Mouse (Mus musculus) embryo, embryonic 11.5 days (tissue): Measurements from ENCODE around the gene Cd83.

Experiments
- DNase-seq: peaks from one replicate; pipeline ENCODE4 v3.0.0-alpha.2; 2012; ENCODE audit warnings: low read depth, low spot score

Cd83 gene

GRCm38 (mm10) chr13:43784725-43785711 lies at the start of gene Cd83:
TSS of gene Cd83 (plus strand) at chr13:43784775.
- DNase-seq: no peak

GRCm38 (mm10) chr13:43739598-43740275 lies 44.8 kb upstream of the Cd83 start:
- DNase-seq: peak; percentile 80

- DNase-seq: no peak
Measured at GRCm38 (mm10) chr13:43740276-43740608, 44.3 kb upstream of the Cd83 start.

- DNase-seq: no peak
Measured at GRCm38 (mm10) chr13:43742677-43743076, 41.9 kb upstream of the Cd83 start.

- DNase-seq: no peak
Measured at GRCm38 (mm10) chr13:43744259-43744658, 40.3 kb upstream of the Cd83 start.

- DNase-seq: no peak
Measured at GRCm38 (mm10) chr13:43750301-43750700, 34.3 kb upstream of the Cd83 start.

- no peak for DNase-seq
Measured at GRCm38 (mm10) chr13:43750966-43751365, 33.6 kb upstream of the Cd83 start.

GRCm38 (mm10) chr13:43752407-43752806 lies 32.2 kb upstream of the Cd83 start:
- no peak for DNase-seq

GRCm38 (mm10) chr13:43753652-43754051 lies 30.9 kb upstream of the Cd83 start:
- no peak for DNase-seq

- no peak for DNase-seq
Measured at GRCm38 (mm10) chr13:43754455-43755128, 30.0 kb upstream of the Cd83 start.

GRCm38 (mm10) chr13:43755573-43755972 lies 29.0 kb upstream of the Cd83 start:
- no peak for DNase-seq

- no peak for DNase-seq
Measured at GRCm38 (mm10) chr13:43761156-43761855, 23.3 kb upstream of the Cd83 start.

- no peak for DNase-seq
Measured at GRCm38 (mm10) chr13:43762901-43763300, 21.7 kb upstream of the Cd83 start.

GRCm38 (mm10) chr13:43763301-43763994 lies 21.1 kb upstream of the Cd83 start:
- DNase-seq: no peak

- DNase-seq: no peak
Measured at GRCm38 (mm10) chr13:43763995-43764579, 20.5 kb upstream of the Cd83 start.

- no peak for DNase-seq
Measured at GRCm38 (mm10) chr13:43765293-43765814, 19.2 kb upstream of the Cd83 start.

- no peak for DNase-seq
Measured at GRCm38 (mm10) chr13:43766786-43767680, 17.5 kb upstream of the Cd83 start.

GRCm38 (mm10) chr13:43773020-43773419 lies 11.6 kb upstream of the Cd83 start:
- DNase-seq: no peak

GRCm38 (mm10) chr13:43773965-43774566 lies 10.5 kb upstream of the Cd83 start:
- no peak for DNase-seq
